Mouse (Mus musculus): ENCODE results near the gene Bcl6b. TPM values are rescaled to one million over a fixed set of nuclear protein-coding genes. Genes with fewer than 3 reads are reported as not detected.
A peak's percentile ranks its signal among the peaks of the same experiment; 100 is the strongest.

Gene Bcl6b
- 1 to 10 TPM in 1 of 2 experiments, under 1 TPM in 1; 0.82 to 5.1 TPM for total RNA-seq (2021)
- long read RNA-seq, experiment 1, partial matches to known transcripts = 0 of 1 reads
- long read RNA-seq, experiment 1, other reads (novel, unspliced or antisense) = 0 of 1 reads
- long read RNA-seq, experiment 2 = 0 reads

DNA sequence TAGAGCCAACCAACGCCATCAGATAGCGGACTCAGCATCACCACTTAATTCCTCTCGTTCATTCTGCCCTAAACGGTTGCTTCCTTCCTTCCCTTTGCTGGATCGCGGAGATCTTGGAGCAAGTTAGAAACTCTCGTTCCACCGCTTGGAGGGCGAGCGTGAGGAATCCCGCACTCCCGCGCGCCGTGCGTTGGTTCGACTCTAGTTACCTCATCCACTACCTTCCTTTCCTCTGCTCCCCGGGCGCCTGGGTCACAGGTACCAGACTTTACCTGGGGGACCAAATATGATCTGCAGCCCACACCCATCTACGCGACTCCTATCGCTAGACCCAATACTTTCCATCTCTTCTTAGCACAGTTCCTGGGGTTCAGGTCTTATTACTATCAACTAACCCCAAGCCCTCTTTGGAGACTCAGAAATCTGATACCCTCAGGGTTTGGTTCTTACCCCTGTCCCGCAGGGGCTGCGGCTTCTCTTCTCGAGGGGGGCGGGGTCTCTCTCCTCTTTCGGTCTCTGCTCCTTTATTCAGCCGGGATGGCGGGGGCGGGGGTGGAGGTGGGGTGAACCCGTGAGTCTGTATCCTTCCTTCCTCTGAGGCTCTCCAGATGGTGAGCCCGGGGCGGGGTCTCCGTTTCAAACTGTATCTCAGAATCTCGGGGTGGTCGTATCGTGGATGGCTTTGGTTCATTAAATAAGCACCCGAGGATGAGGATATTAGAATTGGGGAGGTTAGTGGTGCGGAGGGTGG is at the start of gene Bcl6b:
TSS of gene Bcl6b (minus strand) at position 539 of the 751 bp plus-strand sequence.
- no peak for DNase-seq (ENCODE audit: low spot score)

DNA sequence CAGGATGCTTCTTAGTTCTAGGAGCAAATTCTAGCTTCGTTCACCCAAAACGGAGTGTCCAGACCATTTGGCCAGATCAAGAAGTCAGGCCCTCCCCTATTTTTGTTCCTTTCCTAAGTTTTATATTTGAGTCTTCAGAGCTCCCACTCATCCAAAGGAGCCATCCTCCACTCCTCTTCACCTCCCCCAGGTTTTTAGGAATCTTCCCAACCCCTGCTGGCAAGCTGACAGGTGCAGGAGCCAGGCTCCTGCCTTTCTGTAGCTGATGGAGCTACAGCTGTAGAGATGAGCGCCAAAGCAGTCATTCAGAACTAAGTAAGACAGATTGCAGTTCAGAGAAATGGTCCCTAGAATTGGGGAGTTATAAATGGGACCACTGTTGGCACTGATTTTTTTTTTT is 49.4 kb upstream of the Bcl6b start:
- no peak for DNase-seq (ENCODE audit: low spot score)

DNA sequence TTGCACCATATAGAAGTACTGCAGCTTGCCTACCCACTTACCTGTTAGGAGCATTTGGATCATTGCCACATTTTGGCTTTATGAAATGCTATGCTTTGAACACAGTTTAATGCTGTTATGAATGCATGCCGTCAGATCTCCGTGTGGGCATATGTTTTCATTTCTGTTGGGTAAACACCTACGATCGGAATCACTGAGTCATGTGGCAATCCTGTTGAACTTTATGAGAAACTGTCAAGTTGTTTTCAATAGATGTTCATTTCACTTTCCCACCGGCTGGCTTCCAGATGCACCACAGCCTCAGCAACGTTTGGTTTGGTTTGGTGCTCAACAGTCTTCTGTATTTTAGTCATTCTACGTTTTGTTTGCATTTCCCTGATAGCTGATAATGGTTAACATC is 42.0 kb upstream of the Bcl6b start:
- DNase-seq (ENCODE audit: low spot score) = no peak

DNA sequence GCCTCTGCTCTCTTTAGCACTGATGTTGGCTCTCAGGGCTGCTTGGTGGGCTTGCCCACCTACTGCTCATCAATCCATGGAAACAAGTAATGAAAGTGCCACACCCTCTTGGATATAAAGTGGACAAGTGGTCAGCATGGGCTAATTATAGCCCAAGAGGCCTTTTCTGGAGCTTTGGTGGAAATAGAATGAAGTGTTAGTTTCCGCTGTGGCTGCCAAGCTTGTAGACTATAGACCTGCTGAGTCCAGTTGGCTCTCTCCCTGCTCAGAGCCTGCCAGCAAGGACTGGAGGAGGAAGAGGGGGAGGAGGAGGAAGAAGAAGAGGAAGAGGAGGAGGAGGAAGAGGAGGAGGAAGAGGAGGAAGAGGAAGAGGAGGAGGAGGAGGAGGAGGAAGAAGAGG is 36.8 kb upstream of the Bcl6b start:
- peak; percentile 41 for DNase-seq (ENCODE audit: low spot score)

DNA sequence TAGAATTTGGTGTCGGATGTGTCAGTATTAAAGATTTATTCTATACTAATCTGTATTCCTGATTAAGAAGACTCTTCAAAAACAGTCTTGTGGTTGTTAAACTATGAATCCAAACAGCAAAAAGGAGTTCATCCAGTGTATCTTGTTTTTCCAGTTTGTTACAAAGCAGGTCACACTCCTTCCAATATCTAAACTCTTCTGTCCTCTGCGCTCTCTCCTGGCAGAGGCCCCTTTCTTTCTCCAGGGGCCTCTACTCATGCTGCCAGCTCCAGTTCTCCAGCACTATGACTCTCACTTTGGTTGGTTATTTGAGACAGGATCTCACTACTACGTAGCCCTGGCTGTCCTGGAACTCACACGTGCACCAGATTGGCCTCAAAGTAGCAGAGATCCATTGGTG is 36.2 kb upstream of the Bcl6b start:
- DNase-seq (ENCODE audit: low spot score) = no peak

DNA sequence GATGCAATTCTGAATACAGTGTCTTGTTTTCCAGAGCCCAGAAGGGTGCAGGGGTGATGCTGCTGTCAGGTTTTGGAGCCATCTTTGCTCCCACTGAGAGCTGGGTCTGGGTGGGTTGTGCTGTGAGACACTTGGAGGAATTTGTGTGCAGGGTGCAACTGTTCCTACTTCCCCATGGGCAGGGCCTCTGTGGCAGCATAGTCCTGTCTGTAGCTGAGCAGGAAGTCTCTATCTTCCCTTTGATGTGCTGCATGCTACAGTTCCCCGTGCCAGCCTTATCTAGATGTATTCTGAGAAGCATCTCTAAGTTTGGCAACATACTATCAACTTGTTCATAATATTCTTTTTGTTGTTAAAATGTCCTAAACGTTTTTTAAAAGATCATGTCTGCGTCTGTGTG is 35.7 kb upstream of the Bcl6b start:
- no peak for DNase-seq (ENCODE audit: low spot score)

DNA sequence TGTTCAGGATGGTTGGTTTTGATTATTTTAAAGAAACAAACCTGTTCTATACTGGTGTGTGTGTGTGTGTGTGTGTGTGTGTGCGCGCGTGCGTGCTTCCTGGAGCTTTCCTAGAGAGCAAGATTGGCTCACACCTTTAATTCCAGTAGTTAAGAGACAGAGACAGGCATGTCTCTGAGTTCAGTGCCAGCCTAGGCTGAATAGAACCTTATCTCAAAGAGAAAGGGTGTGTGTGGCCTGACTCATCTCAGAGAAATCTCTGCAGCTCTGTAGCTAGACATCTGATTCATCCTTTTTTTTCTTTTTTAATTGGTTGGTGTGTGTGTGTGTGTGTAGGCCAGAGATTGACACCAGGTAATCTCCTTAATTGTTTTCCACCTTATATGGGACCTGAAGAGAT is 29.4 kb upstream of the Bcl6b start:
- no peak for DNase-seq (ENCODE audit: low spot score)

DNA sequence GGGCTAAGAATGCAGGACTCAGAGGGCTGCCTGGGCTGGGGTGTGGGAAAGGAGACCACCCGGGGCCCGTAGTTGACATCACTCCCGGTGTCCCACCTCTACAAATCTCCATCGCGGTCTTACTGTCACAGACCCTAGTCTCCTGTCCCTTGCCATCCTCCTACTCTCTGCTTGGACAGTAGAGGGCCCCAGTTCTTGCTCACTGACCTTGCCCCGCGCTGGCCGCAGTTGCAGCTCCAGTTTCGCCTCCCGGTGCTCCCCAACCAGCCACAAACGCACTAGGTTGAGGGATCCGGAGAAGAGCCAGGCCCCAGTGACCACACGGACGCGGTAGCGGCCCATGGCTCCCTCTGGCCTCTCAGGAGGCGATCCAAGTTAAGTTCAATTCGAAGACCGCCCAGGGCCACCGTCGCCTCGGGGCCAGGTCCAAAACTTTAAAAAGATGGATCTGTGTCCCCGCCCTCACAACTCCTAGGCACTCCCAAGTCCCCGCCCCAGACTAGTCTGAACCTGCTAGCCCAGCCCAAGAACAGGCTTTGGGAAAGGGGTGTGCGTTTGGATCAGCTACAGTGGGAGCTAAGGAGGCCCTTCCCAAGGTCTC is 25.4 kb upstream of the Bcl6b start, which contains the start of gene Alox12:
TSS of gene Alox12 (minus strand) at position 423 of the 601 bp plus-strand sequence.
- no peak for DNase-seq (ENCODE audit: low spot score)

DNA sequence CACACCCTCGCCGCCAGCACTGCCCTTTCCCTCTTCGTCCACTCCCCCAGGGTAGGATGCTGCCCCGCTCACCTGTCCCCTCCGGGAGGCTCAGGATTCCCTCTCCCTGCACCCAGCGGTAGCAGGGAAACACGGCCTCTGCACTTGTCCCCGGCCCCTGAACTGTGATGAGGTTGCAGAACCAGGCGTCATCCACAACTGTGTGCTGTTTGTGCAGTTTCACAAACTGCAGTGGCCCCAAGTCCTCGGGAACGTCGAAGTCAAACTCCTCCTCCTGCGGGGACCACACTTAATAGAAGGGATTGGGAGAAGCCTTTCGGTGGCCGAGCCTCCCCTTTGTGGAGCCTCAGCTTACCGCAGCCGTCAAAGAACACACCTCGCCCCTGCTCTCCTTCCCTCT is 24.7 kb upstream of the Bcl6b start:
- DNase-seq (ENCODE audit: low spot score) = no peak

DNA sequence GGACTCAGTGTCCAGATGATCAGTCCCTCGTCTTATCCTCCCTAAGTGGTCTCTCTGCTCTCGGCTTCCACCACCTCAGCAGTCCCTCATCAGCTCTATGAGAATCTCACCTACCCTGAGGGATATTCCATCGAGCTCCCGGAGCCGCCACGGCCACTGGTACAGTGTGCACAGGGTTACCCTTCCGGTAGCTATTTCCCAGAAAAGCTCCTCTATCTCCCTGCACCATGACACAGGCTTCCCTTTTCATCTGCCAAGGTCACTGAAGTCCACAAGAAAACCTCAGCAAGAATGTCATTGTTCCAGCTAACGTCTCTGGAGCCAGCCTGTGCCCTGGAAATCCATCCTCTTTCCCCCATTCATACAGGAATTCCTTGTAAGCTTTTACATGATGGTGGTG is 22.3 kb upstream of the Bcl6b start:
- no peak for DNase-seq (ENCODE audit: low spot score)

DNA sequence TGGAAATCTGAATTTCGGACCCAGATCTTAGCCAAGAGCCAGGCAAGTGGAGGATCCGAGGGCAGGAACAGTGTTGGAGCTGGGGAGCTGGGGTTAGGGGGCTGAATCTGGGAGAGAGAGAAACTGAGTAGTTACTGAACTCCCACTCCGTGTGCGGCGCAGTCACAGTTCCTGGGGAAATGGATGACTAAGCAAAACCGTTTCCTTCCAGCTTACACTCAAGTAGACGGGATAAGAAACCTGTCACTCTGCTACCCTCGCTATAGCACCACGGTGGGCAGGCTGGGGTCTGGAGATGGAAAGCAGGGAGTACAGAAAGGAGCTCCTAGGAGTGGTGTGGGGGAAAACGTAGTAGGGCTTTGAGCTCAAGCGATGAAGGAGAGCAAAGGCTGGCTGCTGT is 20.6 kb upstream of the Bcl6b start:
- no peak for DNase-seq (ENCODE audit: low spot score)

DNA sequence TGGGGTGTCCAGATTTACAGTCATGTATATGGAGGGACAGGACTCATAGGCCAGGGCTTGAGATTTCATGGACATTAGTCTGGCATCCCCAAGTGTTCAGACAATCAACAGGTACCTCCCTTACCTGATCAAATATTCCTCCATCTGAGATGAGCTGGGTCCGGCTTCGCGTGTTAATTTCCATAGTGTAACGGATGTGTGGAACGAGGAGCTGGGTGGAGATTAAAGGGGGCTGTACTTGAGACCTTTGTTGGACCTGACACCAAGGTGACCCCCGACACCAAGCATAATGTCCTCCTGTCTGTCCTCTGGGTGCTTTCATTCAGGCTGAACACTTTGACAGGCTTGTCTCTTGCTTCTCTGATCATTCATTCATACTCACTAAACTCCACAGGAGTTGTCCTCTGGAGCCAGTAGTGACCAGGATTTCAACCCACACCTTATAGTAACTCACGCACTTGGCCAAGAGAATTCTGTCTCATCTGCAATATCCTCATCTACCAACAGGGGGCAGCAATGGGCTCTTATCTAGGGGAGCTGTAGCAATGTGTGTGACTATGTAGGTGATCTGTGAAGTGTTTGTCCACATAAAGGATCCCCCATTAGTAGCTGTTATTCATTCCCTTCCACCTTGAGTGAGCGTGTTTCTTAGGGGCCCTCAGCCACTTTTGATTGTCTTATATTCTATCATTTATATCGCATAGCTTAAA is 17.7 kb upstream of the Bcl6b start:
- peak; percentile 73 for DNase-seq (ENCODE audit: low spot score)

DNA sequence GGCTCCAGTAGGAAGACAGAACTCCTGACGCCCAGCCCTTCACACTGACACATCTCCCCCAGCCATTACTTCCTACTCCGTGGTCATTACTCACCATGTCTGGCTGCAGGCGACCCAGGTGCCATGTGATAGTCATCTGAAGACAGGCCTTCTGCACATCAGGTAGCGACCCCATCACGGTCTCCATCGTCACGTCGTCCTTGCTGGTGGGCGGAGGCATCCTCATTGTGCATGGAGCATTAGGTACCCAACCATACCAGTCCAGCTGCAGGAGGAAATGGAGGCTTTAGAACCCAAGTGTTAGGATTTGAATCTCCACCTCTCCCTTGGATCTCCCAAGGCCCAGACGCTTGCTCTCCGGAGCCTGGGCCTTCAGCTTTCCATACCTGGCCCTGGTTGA is 13.0 kb upstream of the Bcl6b start:
- DNase-seq (ENCODE audit: low spot score) = no peak

DNA sequence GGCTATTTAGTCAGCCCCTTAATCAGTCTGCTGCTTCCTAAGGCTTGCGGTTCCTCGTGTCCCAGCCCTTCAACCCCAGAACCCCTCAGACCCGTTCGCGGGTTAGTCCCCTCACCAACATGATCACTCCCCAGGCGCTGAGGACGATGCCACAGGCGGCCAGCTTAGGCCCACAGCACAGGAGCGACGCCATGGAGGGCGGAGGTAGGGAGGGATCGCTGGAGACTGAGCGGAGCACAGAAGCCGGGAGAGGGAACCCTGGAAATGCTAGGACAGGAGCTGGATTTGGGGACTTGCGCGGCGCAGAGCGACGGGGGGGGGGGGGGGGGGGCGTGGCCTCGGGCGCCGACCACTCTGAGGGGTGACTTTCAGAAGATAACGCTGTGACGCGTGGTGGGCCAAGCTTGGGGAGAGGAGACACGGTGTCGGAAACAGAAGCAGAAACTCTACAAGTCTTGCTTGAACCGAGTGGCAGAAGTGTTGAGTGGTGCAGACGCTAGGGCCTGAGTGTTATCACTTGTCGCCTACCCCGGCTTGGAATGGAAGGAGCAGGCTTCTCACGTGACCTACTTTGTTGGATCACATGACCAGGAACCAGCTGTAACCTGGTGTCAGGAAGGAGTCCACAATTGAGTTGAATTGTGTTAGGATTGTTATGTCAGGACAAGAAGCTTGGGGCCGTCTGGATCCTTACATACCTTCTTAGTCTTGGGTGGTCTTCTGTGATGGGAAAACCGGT is 10.1 kb upstream of the Bcl6b start, which contains the start of the genes Gm21988 and Rnasek:
TSS of gene Gm21988 (minus strand) at position 290 of the 739 bp plus-strand sequence.
TSS of gene Rnasek (minus strand) at position 302 of the 739 bp plus-strand sequence.
- peak; percentile 86 for DNase-seq (ENCODE audit: low spot score)

DNA sequence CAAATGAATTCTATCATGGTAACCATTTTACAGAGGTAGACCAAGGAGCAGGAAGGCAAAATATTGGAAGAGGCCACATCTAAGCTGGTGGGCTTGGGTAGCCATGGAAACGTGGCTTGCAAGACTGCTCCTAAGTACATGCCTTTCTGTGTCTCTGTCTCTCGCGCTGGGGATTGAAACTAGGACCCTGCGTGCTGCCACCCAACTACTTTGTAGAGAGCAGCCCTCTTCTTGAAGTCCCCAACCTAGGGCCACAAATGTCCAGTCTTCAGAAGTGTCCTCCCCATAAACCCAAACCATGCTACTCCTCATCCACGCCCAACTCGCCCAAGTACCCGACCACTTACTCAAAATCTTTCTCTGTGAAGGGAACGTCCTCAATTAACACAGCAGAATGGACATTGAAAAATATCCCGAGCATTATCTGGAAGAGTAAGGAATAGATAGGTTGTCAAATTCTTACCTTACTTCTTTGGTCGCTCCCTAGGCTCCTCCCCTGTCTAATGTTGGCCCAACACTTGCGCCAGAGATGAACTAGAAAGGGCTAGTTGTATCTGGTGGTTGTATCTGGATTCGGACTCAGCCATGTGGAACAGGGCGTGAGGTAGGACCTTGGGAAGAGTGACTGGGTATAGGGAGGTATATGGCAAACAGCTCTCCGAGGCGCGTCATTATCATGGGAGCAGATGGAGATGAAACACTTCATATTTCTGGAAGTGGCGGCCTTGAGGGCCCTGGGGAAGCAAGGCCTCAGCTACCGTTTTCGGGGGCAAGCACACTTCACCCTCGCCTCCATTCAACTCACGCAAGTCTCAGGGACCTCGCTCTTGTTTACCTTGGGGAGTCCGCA is 9.2 kb upstream of the Bcl6b start:
- DNase-seq (ENCODE audit: low spot score) = no peak

DNA sequence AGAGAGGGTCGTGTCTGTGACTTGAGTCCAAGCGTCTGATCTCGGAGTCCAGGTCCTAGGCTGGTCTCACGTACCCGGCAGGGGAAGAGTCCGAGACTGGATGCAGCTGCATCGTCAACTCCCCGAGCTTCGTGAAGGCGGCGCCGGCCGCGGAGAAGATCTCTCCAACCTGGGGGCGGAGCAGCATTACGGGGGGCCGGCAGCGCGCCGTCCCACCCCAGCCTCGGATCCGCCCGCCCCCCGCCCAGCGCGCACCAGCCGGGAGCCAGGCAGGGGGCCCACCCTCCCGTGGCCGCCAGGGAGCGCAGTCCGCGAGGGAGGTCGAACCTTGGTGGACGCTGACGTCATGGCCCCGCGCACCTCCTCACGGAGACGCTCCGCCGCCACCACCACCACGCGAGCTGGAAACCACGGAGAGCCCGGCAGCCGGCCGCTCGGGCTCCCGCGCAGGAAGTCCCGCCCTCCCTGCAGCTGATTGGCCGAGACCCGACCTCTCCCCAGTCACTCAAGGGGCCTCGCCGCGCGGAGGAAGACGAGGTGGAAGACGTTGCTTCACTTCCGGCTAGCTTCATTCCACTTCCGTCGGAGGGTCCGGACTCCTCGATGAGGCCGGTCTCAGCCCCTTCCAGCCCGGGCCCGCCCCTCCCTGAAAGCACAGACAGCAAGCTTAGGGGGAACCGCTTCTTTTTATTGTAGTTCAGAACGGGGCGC is 8.0 kb upstream of the Bcl6b start, which contains the start of gene 0610010K14Rik:
TSS of gene 0610010K14Rik (minus strand) at position 458 of the 711 bp plus-strand sequence.
- DNase-seq (ENCODE audit: low spot score) = peak; percentile 98

DNA sequence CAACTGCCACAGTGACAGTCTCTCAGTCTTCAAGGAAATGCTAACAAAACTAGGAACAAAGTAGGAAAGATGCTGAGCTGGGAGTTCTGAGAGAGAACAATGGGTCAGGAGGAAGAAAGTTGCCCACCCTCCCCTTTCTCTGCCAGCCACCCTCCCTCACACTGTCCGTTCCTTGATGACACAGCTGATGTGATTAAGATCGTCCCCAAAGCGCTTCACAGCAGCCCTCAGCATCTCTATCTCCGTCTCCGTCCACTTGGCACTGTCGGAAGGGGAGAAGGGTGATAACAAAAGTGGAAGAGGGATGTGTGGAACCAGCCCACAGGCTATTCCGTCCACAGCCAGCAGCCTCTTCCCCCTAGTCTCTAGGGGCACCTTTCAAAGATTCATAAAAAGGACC is 7.1 kb upstream of the Bcl6b start:
- no peak for DNase-seq (ENCODE audit: low spot score)

DNA sequence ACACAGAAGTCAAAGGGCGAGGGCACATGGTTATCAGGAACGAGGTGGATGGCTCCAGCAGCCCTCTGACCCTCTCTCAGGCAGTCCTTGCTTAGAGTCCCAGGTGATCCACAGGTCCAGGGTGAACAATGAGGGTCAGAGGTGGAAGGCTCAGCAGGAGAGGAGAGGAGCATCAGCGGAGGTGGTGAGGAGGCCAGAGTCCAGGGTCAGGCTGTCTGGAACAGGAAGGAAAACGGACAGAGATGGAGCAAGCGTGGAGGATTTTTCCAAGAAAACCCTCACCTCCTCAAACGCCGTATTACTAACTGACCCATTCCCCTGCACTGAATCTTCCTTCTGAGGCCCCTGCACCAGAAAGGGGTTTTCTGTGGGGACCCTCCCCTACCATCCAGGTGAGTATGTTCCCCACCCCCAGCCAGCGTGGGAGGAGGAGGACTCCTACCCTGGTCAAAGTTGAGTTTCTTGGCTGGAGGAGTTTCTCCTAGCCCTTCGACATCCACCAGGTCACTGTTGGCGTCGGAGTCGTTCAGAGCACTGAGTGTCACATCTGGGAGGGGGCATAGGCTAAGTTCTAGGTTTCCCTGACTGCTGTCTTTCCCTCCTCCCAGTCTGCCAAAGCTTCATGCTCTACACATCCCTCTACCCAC is 5.8 kb upstream of the Bcl6b start:
- no peak for DNase-seq (ENCODE audit: low spot score)

DNA sequence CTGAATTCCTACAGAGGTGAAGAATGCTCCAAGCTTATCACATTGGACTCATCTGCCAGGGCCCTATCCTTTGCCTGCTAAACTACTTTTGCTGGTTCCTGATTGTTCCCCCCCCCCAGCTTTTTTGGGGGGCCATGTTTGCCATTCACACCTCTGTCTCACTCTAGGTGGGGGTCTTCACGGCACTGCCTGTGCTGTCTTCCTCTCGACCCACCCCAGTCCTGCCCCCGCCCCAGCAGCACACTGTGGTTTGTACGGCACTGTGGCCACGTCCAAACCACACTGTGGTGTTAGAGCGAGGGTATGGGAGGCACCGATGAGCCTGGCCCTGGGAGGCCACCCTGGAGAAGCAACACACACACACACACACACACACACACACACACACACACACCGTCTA is 4.9 kb upstream of the Bcl6b start:
- no peak for DNase-seq (ENCODE audit: low spot score)

Measured in gastrocnemius, adult 18-20 months (tissue).